Mouse (Mus musculus) R1 (cell line): ENCODE measurements around the gene Fktn.
"Not testable (repeated sequence)": the region's sequence is repeated elsewhere in the genome, so short reads cannot be mapped to it uniquely, and the experiment has no call there.

Experiments used
- DNase-seq: peaks from one replicate; pipeline ENCODE4 v3.0.0-alpha.2; 2018; ENCODE audit warnings: low read depth, low spot score

Fktn gene

DNA sequence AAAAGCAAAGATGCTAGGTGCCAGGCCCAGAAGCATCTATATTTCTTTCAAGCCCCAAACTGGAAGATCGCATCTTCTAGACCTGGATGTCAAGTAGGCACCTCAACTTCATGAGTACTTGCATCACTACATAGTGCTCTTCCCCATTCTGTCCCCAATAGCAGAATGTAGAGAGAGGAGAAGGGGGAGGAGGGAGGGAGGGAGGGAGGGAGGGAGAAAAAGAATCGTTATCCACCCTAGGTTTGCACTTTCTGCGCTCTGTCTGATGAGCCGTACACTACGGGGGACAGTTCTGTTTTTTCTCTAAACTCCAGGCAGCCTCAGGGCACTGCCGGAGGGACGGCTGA lies at the start of gene Fktn:
TSS of gene Fktn (plus strand) at position 295 of the 347 bp plus-strand sequence.
- DNase-seq = no peak

DNA sequence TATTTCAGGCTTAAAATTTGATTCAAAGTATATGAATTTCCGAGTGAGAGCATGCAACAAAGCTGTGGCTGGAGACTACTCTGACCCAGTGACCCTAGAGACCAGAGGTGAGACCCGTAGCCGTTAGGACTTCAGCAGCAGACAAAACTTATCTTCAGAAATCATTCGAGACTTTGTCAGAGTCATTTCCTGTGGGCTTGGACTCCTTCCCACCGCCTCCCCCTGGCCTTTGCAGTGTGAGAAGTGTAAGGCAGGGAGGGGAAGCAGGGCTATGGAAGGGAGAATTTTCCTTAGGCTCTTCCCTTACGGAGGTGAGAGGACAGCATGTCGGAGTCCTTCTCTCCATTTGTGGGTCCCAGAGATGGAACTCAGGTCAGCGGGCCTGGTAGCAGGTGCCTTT lies 31.7 kb upstream of the Fktn start:
- no peak for DNase-seq

DNA sequence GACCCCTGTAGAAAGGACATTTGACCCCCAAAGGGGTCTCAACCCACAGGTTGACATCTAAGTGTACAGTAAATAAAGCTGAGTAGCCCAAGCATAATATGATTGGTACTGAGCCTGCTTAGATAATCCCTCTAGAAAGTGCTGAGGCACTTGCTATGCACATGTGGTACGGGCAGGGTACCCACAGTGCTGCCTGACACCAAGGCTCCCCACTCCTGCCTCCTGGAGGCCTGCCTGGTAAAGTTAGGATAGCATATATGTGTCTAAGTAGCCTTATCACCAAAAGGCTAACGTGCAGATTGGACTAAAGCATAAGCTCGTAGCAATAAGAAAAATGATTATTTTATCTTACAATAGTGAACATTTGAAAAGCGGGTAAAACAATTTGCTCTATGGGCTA lies 24.8 kb upstream of the Fktn start:
- no peak for DNase-seq

DNA sequence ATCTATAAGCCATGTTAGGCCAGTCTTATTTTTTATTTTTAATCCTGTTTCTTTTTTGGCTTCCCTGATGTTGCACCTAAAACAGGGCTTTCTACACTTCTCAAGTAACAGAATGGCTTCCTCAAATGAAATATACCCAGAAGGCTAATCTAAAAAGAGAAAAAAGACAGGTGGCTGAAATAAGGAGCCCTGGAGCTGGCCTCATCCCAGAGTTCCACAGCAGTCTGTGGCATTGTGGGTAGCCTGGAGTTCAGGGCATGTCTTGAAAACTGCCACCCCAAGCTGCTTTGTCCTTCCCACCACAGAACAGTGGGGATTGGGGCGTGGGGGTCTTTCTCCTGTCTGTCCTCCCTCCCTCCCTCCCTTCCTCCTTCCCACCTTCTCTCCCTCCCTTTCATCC lies 22.4 kb upstream of the Fktn start:
- DNase-seq = no peak

DNA sequence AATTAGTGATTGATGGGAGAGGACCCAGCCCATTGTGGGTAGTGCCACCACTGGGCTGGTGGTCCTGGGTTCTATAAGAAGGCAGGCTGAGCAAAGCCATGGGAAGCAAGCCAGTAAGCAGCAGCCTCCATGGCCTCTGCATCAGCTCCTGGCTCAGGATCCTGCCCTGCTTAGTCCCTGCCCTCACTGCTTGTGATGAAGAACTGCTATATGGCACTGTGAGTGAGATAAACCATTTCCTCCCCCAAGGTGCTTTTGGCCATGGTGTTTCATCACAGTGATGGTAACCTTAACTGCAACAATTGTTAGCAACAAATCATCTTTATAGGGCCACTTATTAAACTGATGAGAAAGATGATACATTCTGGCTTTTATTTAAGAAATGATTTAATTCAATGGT lies 4.6 kb upstream of the Fktn start:
- not testable (repeated sequence) for DNase-seq

DNA sequence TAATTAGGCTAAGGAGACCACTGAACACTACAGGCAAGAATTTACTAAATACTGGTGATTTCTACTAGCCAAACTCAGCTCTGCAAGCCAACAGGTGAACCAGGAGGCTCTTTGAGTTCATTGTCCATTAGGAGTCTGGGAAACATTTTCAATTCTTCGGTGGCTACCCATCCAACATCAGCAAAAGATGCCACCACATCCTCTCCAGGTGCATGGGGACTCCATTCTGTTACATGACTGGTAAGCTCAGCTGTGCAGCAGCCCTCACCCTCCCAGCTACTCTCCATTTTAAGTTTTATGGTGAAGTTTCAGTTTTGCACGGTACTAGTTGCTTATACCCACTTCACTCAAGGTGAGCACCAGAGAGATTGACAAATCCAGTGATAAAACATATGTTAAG lies 3.8 kb upstream of the Fktn start:
- DNase-seq = no peak

DNA sequence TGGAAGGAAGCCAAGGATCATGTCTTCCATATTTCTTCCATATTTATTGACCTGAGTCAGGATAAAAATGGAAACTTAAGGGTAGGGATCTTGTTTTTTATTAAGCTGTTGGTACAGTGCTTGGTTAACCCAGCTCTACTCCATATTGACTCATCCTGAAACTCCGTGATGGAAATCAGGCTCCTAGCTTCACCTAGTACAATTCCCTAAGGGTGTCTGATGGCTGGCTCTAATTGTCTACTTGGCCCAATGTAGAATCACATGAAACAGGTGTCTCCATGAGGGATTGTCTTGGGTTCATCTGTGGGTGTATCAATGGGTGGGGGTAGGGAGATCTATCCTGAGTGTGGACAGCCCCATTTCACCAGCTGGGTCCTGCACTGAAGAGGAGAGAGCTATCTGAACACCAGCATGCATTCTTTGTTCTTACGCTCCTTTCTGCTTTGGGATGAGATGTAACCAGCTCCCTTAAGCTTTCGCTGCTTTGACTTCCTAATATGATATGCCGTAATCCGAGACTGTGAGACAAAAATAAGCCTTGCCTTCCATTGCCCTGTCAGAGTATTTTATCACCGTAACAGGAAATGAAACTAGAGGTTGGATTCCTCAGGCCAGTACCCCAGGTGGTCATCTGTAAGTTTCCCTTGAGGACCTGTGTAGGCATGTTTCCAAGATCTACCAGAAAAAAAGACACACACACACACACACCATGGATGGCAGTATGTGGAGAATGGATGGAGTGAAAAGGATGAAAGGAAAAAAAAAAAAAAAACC lies 3.1 kb upstream of the Fktn start:
- no peak for DNase-seq

DNA sequence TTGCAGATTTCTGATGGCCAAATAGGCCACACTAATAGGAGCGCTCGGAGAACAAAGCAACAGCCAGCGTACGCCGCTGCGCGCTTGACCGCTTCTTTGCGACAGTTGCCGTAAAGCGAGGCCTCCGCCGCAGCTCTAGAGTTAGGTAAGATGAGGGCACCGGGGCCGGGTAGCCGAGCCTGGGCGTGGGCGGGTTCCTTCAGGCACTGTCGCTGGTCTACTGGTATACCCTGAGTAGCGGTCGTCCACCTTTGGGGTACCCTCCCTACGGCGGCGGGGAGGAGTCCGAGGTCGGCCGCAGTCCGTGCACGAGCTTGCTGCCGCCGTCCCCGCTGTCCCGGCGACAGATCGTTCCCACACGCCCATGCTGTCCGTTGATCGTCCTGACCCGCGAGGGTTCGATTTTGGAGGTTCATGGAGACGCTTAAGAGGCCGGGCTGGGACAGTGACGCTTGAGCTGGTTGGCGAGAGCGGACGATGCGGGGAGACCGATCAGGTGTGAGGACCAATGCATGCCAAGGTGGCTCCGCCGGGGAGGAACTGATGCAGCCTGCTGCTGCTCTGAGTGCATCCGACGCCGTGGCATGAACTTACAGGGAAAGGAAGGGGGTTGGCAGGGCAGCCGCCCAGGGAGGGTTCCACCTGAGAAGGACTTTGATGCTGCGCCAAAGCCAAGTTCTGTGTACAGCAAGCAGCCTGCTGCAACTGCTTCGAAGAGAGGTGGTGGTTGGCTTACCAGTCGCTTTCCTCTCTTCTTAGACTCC lies 435 bp downstream of the Fktn start:
- peak; percentile 95 for DNase-seq

DNA sequence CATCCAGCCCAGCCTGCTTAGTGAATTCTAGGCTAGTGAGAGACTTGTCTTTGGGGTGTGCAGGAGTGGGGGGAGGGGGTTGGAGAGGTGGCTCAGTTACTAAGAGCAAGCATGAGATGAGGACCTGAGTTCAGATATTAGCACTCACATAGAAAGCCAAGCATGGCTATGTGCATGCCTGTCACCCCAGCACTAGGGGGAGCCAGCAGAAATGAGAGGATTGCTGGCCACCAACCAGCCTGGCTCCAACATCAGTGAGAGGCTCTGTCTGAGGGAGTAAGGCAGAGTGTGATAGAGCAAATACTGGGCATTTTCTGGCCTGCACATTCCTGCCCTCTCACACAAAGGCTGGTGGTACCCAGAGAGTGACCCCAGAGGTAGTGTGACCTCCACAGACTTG lies 2.2 kb downstream of the Fktn start:
- peak; percentile 33 for DNase-seq

DNA sequence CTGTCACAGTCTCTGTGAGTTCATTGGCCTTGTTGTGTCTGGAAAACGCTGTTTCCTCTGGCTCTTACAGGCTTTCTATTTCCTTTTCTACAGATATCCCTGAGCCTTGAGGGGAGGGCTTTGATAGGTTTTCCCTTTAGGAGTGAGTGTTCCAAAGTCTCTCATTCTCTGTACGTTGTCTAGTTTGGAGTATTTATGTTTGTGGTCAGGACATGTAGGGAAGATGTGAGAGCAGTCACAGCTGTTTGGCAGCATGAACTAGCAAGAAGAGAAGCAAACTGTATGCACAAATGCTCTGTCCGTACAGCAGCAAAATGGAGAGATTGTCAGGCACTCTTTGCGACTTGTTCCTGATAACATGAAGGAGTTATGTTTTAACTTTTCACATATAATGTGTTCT lies 3.7 kb downstream of the Fktn start:
- no peak for DNase-seq

DNA sequence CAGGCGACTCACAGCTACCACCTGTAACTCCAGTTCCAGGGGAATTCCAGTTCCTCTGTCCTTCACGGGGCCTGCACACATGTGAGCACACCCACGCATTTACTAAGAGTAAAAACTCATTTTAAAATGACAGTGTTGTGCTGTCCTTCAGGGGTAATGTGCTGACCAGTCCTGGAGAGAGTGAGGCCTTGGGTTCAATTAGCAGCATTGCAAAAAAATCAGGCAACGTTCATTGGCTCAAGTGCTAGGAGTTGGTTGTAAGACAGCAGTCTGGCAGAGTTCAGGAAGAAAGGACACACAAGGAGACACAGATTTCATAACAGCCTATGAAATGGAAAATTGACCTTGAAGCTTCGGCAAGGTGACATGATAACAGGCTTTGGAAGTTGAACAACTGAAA lies 4.5 kb downstream of the Fktn start:
- no peak for DNase-seq

DNA sequence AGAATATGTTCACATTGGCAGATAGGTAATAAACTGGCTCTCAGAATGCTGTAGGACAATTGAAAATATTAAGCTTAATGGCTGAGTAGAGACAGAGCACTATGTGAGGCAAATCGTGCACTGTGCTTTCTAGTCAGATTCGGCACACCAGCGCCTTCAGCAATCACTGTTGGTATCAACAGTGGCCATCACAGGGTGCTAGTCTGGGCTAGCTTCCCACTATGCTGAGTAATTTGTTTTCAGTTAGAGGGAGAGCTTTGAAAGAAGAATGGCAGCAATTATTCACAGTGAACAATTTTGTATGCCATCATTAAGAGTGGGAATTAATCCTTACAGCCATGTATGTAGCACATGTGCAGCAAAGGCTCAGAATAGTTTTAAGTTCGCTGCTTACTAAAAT lies 8.7 kb downstream of the Fktn start:
- DNase-seq = no peak

DNA sequence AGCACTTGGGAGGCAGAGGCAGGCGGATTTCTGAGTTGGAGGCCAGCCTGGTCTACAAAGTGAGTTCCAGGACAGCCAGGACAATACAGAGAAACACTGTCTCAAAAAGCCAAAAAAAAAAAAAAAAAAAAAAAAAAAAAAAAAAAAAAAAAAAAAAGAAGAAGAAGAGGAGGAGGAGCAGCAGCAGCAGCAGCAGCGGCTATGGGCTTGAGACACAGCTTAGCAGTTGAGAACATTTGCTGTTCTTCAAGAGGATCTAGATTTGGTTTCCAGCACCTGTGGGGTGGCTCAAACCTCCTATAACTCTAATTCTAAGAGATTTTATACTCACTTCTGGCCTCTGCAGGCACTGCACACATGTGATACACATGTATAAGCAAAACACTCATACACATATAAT lies 12.3 kb downstream of the Fktn start:
- DNase-seq = not testable (repeated sequence)

DNA sequence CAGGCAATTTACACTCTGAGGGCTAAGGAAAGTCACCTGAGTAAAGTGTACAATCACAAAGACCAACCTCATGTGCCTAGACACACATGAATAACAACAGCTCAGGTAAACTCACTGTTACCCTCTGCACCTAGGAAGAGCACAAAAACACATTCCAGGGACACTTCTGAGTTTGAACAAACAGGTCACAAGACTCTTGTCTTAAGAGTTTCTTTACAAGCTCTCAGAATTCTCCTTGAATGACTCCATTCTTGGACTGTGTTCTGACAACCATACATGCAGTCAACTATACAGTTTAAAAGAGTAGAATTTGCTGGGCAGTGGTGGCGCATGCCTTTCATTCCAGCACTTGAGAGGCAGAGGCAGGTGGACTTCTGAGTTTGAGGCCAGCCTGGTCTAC lies 14.3 kb downstream of the Fktn start:
- no peak for DNase-seq

DNA sequence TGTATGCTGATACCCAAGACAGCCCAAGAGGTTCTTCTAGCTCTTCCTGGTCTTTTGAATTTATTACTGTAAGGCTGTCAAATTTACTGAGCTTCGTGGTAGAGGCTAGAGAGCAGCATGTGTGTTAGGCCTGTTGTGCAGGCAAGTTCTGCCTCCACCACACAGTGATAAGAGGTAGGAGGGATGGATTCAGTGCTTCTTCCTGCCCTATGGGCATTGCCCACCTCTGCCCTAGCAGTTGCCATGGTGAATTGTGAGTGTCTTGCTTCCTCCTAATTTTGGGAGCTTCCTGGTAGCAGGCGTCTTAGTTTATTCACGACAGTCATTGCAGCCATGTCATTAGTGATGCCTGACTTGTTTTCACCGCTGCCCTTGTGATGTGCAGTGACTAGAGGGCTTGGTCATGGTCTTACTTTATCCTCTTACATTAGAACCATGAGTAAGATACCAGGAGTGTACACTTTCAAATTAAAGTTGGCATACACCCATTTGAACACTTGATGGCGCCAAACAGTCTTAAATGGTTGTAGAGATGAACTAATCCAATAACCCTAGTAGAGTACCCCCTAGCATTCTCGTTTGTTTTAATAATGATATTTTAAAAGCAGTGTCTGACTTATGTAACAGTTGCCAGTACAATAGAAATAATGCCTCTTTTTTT lies 25.3 kb downstream of the Fktn start:
- peak; percentile 59 for DNase-seq

DNA sequence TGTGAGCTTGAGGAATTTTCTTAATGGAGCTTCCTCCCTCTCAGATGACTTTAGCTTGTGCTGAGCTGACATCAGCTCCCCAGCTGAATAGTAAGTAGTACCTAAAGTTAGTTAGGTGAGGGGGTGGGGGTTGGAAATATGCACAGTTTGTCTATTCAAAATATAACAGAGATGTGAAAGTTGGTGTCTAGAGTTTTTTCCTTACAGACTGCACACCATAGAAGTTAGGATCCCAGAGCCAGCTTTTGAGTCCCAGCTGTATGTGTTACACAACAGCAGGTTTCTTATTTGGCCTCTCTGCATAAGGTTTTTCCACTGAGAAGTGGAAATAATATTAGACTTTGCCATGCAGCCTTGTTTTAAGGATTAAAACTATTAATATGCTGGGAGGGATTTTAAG lies 36.0 kb downstream of the Fktn start:
- DNase-seq = no peak

DNA sequence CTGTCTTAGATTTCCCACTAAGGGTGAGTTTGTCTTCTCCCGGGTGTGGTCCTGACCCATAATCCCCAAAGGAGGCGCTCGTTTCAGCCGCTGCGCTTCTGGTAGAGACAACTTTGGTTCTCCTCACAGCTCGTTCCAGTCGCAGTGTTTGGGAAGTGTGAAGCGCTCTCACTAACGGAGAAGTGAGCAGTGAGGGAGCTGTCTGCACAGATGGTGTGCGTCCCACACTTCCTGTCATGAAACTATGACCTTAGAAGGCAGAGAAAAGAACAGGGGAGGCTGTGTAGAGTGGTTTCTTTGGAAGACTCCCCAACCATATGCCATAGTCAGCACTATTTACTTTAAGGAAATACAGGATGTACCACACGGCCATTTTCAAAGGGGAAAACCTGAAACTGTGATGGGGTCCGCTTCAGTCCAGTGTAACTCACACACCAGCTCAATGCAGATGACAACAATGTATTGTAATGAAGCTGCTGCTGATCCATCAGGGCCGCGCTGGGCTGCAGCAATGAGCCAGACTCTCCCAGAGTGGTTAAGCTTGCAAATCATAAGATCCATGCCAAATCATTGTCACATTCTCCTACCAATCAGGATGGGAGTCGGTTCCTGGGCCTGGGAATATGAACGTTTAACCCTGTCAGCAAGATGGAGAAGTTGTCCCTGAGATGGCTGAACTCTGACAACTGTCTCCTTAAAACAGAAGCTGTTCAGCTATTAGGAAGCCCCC lies 36.8 kb downstream of the Fktn start:
- peak; percentile 61 for DNase-seq

DNA sequence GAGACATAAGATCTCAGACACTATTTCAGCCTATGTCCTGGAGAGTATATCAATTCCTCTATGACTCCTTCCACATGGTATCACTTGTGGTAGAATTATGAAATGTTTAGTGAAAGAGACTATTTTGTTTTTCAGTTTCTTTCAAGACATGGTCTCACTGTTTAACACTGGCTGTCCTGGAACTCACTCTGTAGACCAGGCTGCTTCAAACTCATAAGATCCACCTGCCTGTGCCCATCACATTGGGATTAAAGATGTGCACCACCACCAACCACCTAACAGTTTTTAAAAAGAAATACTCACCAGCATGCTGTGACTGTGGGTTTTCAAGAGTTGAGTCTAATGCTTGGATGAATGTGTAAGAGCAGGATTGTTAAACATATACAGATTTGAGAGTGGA lies 43.2 kb downstream of the Fktn start:
- DNase-seq = no peak

DNA sequence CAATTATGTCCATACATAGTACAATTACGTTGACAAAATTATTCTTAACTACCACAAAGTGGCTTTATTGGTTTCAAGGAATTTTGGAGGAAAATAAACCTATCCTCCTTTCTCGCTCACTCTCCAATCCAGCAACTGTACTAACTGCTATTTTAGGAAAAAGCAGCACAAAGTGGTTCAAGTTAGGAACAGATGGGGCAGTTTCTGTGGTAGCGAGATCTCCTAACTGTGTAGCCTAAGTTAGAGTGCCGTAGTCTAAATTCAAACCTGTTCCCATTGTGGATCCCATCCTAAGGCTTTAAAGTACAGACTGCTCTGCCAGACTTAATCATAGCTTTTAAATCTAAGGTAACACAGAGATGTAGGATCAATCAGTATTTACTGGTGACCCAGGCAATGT lies 45.0 kb downstream of the Fktn start:
- no peak for DNase-seq

DNA sequence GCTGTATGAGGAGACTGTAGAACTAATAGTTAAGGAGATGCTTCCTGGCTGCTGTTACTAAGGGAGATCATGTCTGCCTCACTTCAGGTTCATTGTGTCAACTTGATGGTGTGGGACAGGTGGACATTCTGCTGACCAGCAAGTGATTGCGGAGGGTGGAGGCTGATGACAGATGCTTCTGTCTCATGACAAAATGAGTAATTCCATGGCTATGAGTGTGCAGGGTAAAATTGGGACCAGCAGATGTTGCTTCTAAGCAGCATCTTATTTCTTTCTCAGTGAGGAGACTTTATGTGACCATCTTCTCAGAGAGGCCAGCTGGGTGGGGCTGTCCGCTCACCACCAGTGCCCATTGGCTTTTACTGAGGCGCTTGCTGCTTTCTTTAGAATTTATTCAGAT lies 45.9 kb downstream of the Fktn start:
- DNase-seq = no peak

DNA sequence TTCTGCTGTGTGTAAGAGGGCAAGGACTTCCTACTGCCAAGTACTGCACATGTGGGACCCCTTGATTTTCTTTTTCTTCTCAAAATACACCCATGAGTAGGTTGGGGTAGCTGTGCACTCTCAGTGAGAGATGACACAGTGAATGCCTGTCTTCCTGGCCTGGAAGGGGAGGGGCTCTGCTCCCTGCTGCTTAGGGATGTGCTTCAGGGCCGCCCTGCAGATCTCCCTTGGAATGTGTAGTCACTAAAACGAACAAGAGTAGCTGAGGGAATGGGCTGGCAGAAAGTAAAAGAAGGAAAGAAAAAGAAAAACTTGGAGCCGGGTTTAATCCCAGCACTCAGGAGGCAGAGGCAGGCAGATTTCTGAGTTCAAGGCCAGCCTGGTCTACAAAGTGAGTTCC lies 48.7 kb downstream of the Fktn start:
- DNase-seq = peak; percentile 76
